Mouse (Mus musculus) lung, embryonic 16.5 days (tissue): ENCODE results near the gene Gm17018. TPM values are rescaled to one million over a fixed set of nuclear protein-coding genes. Genes with fewer than 3 reads are reported as not detected.
A peak's percentile ranks its signal among the peaks of the same experiment; 100 is the strongest.

Experiments used
- ATAC-seq: fragments of 200-750 bp; cut with Nextera tagmentation; 2 replicates; pipeline ENCODE4 v1.8.0; 2017; ENCODE audit warnings: low read depth, mild to moderate bottlenecking, moderate library complexity
- H3K27ac ChIP-seq: fragments of 300-500 bp; sonication (generic); 2 replicates; pipeline ENCODE4 v1.5.1; 2014; ENCODE audit warnings: mild to moderate bottlenecking, control low read depth, low read length
- H3K27me3 ChIP-seq: fragments of 300-500 bp; sonication (generic); 2 replicates; pipeline ENCODE4 v1.6.1; 2014; ENCODE audit warnings: low read depth, low read length, mixed read lengths; ENCODE audit not compliant: control insufficient read depth, insufficient read depth
- H3K36me3 ChIP-seq: fragments of 300-500 bp; sonication (generic); 2 replicates; pipeline ENCODE4 v1.6.1; 2014; ENCODE audit warnings: low read length; ENCODE audit not compliant: control insufficient read depth, insufficient read depth
- H3K4me1 ChIP-seq: fragments of 300-500 bp; sonication (generic); replicated peaks from 2 replicates; pipeline ENCODE4 v1.6.1; 2014; ENCODE audit warnings: low read length, mixed read lengths; ENCODE audit not compliant: control insufficient read depth, insufficient read depth
- H3K4me2 ChIP-seq: fragments of 300-500 bp; sonication (generic); 2 replicates; pipeline ENCODE4 v1.6.1; 2014; ENCODE audit warnings: low read depth, low read length, control low read depth
- H3K4me3 ChIP-seq: fragments of 300-500 bp; sonication (generic); 2 replicates; pipeline ENCODE4 v1.5.1; 2014; ENCODE audit warnings: mild to moderate bottlenecking, low read length, control low read depth
- H3K9ac ChIP-seq: fragments of 300-500 bp; sonication (generic); 2 replicates; pipeline ENCODE4 v1.6.1; 2014; ENCODE audit warnings: low read length, control low read depth
- H3K9me3 ChIP-seq: fragments of 300-500 bp; sonication (generic); 2 replicates; pipeline ENCODE4 v1.6.1; 2016; ENCODE audit warnings: low read length; ENCODE audit not compliant: control insufficient read depth
- WGBS: fragments of 180-500 bp; shearing (Covaris S2); extraction: QIAGEN DNeasy Blood & Tissue Kit; methylation state at CpG from one replicate; pipeline ENCODE4 v1.1.7; 2014; 5-methylcytosine and 5-hydroxymethylcytosine counted together
- polyA plus RNA-seq: library from polyadenylated mRNA; unstranded; fragments of >200 nt; fragmentation: Nextera tagmentation; extraction: Ambion mirVana; gene quantifications from 2 replicates; pipeline ENCODE4 v1.2.1, GENCODE M21; 2015

The Gm17018 gene
- polyA plus RNA-seq, 1 experiment from 2014 or later = 60.5 TPM

DNA sequence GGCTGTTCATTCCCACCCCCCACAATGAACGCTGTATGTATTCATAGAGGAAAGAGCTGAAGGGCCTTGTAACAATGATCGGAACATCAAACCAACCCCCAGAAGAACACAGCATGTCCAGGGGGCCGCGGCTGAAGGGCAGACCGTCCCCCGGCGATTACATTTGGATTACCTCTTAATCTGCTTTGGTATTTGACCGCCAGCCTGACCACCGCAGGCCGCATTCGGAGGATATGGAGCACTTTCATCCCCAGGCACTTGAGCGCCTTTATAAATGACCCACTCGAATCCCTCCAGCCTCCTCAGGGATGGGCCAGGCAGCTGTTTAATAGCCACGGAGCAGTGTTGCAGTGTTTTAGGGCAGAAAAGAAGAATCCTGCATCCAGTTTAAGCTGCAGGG, 7.0 kb downstream of the Gm17018 start:
- H3K36me3 ChIP-seq = no peaks in the 10 kb centered on the region
- H3K27ac ChIP-seq = no peak overlapping the region
- no peak overlapping the region for H3K4me3 ChIP-seq
- 50% methylated on average over 14 of the region's 14 CpGs for WGBS
- H3K4me1 ChIP-seq = no peaks in the 10 kb centered on the region
- no peak overlapping the region for H3K9ac ChIP-seq
- no peaks in the 10 kb centered on the region for H3K9me3 ChIP-seq
- no peak for ATAC-seq
- no peaks in the 10 kb centered on the region for H3K27me3 ChIP-seq
- no peak overlapping the region for H3K4me2 ChIP-seq

DNA sequence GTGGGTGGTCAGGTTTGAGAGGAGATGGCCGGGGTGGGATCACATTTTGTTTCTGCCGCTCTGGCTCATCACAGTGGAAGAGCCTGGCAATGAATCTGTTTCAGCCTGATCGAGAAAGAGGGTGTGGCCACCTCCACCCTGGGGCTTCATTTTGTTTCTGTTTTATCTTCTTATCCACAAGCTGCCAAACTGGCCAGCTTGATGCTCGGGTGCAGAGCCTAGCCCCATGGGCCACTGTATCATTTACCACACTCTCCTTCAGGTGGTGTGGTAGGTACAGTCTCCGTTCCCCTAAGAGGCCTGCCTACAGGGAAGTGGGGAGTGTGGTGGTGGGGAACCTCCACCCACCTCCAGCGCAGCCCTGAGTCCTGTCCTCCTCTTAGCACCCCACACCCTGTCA, 12.6 kb downstream of the Gm17018 start:
- H3K9me3 ChIP-seq = no peaks in the 10 kb centered on the region
- ATAC-seq = no peak
- WGBS = 81% methylated on average over 6 of the region's 6 CpGs
- no peak overlapping the region for H3K4me3 ChIP-seq
- no peaks in the 10 kb centered on the region; the same call in 1 of the 2 replicates for H3K36me3 ChIP-seq
- H3K27me3 ChIP-seq = no peaks in the 10 kb centered on the region
- no peak overlapping the region for H3K9ac ChIP-seq
- H3K27ac ChIP-seq = no peak overlapping the region
- H3K4me2 ChIP-seq = no peak overlapping the region
- peaks cover 35% of the 10 kb centered on the region for H3K4me1 ChIP-seq

DNA sequence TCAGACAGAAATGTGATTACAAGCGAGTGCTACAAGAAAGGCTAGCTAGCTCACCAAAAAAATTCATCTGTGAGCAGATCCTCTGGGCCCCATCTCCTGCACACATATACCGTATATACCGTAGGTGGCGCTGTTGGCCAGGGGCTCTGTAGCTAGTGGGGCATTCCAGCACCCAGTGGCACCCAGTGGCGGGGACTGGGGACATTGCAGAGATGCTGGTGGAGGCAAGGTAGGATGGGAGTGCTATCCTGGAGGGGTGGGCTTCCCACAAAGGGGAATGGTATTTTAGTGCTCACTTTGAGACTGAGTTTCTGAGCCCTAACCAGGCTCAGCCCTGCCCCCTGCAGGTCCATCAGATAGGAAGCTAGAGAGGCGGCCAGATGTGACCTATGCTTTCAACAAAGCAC, 13.4 kb downstream of the Gm17018 start:
- peaks cover 35% of the 10 kb centered on the region for H3K4me1 ChIP-seq
- no peak overlapping the region for H3K4me3 ChIP-seq
- no peak overlapping the region for H3K27ac ChIP-seq
- no peaks in the 10 kb centered on the region for H3K9me3 ChIP-seq
- peaks cover 5% of the 10 kb centered on the region for H3K36me3 ChIP-seq
- H3K9ac ChIP-seq = no peak overlapping the region
- no peaks in the 10 kb centered on the region for H3K27me3 ChIP-seq
- H3K4me2 ChIP-seq = no peak overlapping the region
- 16% methylated on average over 6 of the region's 6 CpGs for WGBS
- peak; percentile 57; the same call in 1 of the 2 replicates for ATAC-seq

DNA sequence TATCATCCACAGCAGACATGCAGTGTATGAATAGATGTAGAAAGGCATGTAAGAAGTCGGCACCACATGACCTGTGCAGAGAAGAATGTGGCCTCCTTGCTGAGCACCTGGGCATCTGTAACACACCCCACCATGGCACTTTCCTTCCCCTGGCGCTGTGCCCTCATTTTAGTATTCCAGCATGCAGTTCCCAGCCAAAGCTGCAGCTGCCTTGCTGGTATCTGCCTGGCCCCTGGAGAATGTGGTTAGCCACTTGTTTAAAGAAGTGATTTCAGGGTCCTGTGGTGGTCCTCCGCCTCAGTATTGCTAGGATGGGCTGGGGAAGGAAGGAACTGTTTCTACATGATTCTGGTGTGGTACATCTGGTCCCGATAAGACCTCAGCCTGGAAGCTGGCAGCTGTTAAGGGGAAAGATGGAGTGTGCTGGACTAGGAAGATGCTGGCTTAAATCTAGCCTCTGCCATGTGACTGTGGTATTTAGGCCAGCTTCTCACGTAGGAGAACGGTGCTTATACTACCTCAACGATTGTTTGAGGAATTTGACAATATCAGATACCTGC, 14.0 kb downstream of the Gm17018 start:
- WGBS = 47% methylated on average over 7 of the region's 7 CpGs

DNA sequence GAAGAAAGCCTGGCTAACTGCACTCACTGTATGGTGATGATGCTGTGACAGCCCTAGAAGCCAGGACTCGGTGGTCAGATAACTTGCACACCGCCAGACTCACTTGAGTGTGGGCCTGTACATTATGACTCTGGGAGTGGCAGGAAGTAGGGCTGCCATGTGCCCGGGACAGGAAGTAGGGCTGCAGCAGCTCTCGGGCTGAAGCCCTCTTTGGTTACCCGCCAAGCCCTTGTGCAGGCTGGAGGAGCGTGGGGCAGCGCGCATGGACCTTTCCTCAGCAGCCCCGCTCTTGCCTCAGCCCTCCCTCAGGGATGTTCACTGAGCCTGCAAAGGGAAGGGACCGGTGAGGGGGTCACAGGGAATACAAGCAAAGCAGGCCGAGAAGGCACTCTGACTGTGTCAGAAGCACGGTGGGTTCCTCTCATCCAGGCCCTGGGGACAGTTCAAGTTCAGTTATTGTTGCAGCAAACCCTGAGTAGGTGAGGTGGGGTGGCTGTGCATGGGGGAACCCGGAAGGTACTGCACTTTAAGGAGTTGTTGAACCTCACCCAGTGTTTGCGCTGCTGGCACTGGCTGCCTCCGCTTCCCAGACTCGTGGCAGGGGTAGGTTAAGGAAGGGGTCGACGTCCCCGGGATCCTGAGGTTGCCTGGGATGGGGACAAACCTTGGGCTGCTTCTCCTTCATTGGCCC, 14.7 kb downstream of the Gm17018 start:
- peak overlapping the region; percentile 13; the same call in 1 of the 2 replicates for H3K4me2 ChIP-seq
- ATAC-seq = peak; percentile 56

More for the DNA sequence above, 14.0 kb downstream of the Gm17018 start:
- H3K4me2 ChIP-seq = no peak overlapping the region
- peaks cover 35% of the 10 kb centered on the region for H3K4me1 ChIP-seq
- no peaks in the 10 kb centered on the region for H3K9me3 ChIP-seq
- no peak overlapping the region for H3K9ac ChIP-seq
- H3K4me3 ChIP-seq = no peak overlapping the region
- peak overlapping the region; percentile 88 for H3K27ac ChIP-seq
- no peak for ATAC-seq
- H3K36me3 ChIP-seq = peaks cover 9% of the 10 kb centered on the region
- H3K27me3 ChIP-seq = no peaks in the 10 kb centered on the region

DNA sequence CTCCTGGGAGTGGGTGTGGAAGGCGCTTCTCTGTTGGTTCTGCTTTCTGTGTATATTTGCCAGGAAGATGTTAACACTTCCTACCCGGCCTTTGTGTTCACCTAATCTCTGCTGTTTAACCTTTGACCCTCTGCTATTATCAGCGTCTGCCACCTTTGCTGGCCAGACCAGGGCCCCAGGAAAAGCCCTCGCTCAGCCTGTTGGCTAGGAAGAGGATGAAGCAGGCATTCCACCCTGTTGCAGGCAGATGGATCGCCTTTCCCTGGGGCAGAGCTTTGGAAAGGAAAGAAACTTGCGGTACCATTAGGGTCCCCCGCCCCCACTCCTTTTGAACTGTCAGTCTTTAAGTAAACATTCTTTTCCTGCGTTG, 15.2 kb downstream of the Gm17018 start:
- H3K4me3 ChIP-seq = no peak overlapping the region
- peaks cover 35% of the 10 kb centered on the region for H3K4me1 ChIP-seq
- peak overlapping the region; percentile 13; the same call in 1 of the 2 replicates for H3K4me2 ChIP-seq
- H3K27me3 ChIP-seq = no peaks in the 10 kb centered on the region
- ATAC-seq = peak; percentile 62
- no peak overlapping the region for H3K9ac ChIP-seq
- H3K27ac ChIP-seq = peak overlapping the region; percentile 88
- no peaks in the 10 kb centered on the region for H3K9me3 ChIP-seq
- WGBS = 5% methylated on average over 8 of the region's 8 CpGs
- H3K36me3 ChIP-seq = peaks cover 9% of the 10 kb centered on the region

More for the DNA sequence above, 14.7 kb downstream of the Gm17018 start:
- Histone ChIP-seq H3K9me3 (no peaks in the 10 kb centered on the region), H3K4me1 (peaks cover 35% of the 10 kb centered on the region), H3K36me3 (peaks cover 9% of the 10 kb centered on the region), H3K27ac (peak overlapping the region; percentile 88), H3K9ac (no peak overlapping the region; the same call in 1 of the 2 replicates), H3K4me3 (no peak overlapping the region), H3K27me3 (no peaks in the 10 kb centered on the region)
- WGBS = 12% methylated on average over 19 of the region's 19 CpGs

DNA sequence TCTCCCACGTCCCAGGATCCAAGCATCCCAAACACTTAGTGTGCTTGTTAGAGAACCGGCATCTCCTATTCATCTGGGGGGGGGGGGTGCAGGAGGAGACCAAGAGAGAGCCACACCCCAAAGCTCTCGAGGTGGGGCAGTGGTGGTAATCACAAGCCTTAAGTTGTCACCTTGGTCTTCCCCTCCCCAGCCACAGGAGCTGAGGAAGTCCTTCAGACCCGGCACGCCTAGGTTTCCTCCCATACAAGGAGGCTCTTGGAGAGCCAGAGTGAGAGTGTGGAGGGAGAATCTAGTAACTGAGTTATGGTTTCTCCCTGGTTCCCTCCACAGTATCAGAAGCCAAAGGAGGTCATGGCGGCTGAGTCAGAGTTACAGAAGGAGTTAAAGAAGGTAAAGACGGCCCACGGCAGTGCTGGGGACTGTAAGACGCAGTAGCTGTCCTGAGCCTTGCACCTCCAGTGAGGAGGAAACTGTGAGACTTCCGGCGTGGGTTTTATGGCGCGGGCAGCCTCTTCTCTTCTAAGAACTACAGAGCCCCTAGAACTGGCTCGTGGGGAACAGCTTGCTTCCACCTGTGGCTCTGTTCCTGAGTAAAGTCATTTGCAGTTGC, 16.8 kb downstream of the Gm17018 start:
- no peaks in the 10 kb centered on the region for H3K9me3 ChIP-seq
- H3K27me3 ChIP-seq = no peaks in the 10 kb centered on the region
- no peak overlapping the region for H3K4me3 ChIP-seq
- ATAC-seq = no peak
- no peak overlapping the region for H3K9ac ChIP-seq
- peaks cover 40% of the 10 kb centered on the region for H3K4me1 ChIP-seq
- WGBS = 60% methylated on average over 14 of the region's 14 CpGs
- no peak overlapping the region for H3K4me2 ChIP-seq
- no peak overlapping the region for H3K27ac ChIP-seq
- peaks cover 9% of the 10 kb centered on the region for H3K36me3 ChIP-seq

DNA sequence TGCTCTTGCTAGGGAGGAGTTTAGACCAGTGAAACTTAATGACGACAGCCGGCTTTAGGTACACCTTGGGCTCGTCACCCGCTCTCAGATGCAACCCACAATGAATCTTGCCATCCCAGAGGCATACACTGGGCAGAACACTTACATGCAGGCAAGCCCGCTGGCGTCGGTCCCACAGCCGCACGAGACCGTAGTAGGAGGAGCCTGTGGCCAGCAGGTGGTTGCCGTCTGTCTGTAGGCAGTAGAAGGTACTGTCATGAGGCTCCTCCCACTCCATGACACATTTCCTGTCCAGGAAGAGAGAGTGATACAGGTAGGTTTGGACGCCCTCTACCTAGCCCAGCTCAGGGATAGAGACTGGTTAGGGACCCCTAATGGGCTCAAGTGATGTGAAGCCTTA, 18.6 kb downstream of the Gm17018 start:
- Histone ChIP-seq H3K27me3 (no peaks in the 10 kb centered on the region), H3K4me1 (peaks cover 42% of the 10 kb centered on the region), H3K27ac (no peak overlapping the region), H3K4me3 (no peak overlapping the region), H3K9me3 (no peaks in the 10 kb centered on the region), H3K4me2 (no peak overlapping the region), H3K36me3 (peaks cover 9% of the 10 kb centered on the region), H3K9ac (no peak overlapping the region)
- ATAC-seq = no peak
- WGBS = 85% methylated on average over 12 of the region's 12 CpGs

DNA sequence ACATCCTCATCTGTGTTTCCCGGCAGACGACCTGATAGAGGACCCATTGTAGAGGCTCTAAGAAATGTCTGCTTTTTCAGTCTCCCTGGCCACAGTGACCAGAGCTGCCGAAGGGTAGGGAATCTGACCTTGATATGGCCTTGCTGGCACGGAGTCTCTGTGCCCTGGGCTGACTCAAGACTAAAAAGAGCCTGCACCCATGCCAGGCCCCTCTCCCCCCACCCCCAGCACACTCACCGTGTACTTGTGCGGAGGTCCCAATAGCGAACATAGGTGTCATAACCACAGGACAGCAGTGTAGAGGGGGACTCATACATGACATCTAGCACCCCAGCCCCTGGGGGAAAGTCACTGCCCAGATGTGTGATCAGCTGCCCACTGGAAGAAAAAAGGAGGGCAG, 19.0 kb downstream of the Gm17018 start:
- Histone ChIP-seq H3K9me3 (no peaks in the 10 kb centered on the region), H3K9ac (no peak overlapping the region), H3K4me3 (no peak overlapping the region), H3K4me2 (no peak overlapping the region), H3K36me3 (peaks cover 9% of the 10 kb centered on the region), H3K27ac (no peak overlapping the region), H3K27me3 (no peaks in the 10 kb centered on the region), H3K4me1 (peaks cover 37% of the 10 kb centered on the region)
- no peak for ATAC-seq
- WGBS = 85% methylated on average over 7 of the region's 7 CpGs
